Mouse (Mus musculus): ENCODE data around the gene Tnc. TPM values are rescaled to one million over a fixed set of nuclear protein-coding genes. Genes with fewer than 3 reads are reported as not detected.
A peak's percentile ranks its signal among the peaks of the same experiment; 100 is the strongest.
"Not testable (repeated sequence)": the region's sequence is repeated elsewhere in the genome, so short reads cannot be mapped to it uniquely, and the experiment has no call there.

Tnc gene
- polyA plus RNA-seq, 1 experiment from 2014 or later = 2.6 TPM

DNA sequence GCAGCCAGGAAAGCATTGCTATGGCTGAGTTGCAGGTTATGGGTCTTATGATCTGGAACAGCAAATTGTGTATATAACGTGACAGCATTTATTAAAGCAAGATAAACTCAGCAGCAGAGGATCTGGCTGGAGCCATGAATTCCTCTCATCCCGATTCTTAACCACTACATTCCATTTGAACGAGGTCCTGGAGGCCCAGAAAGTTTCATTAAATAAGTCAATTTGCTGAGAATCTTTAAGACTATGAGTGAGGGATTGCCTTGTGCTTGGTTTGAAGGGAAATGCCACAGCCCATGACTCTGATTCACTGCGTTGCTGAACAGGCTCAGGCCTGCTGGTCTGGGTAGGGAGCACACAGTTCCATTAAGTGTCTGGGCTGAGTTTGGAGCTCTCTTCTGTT, 88.2 kb downstream of the Tnc start:
- 54% methylated on average over 4 of the region's 4 CpGs for WGBS (ENCODE audit: insufficient replicate concordance)
- H3K36me3 ChIP-seq = no peaks in the 10 kb centered on the region

DNA sequence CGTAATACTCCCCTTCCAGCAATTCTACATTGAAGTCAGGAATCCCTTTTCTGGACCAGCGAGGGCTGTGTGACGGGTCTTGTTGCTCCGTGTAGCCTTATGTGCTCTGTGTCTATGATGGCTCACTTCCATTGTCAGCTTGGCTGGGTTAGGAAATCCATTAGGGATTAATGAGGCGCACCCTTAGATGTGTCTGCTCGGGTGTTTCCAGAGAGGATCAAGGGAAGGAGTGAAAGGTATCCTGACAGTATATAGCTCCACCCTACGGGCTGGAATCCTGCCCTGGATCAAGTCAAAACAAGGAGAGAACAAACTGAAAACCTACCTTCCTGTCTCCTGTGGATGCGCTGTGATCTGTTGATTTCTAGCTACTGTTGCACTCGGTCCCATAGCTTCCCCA, 96.8 kb downstream of the Tnc start:
- H3K4me2 ChIP-seq = no peak overlapping the region
- 68% methylated on average over 9 of the region's 9 CpGs for WGBS (ENCODE audit: insufficient replicate concordance)
- no peaks in the 10 kb centered on the region for H3K4me1 ChIP-seq (replicated peaks)
- H3K36me3 ChIP-seq = no peaks in the 10 kb centered on the region
- no peak overlapping the region for H3K27ac ChIP-seq
- DNase-seq (no peak), ATAC-seq (ENCODE audit: low read depth) (no peak)
- no peaks in the 10 kb centered on the region for H3K9me3 ChIP-seq (replicated peaks)
- no peak overlapping the region for H3K4me3 ChIP-seq (replicated peaks)
- no peak overlapping the region for H3K9ac ChIP-seq
- H3K27me3 ChIP-seq = no peaks in the 10 kb centered on the region

More for the DNA sequence above, 88.2 kb downstream of the Tnc start:
- H3K4me1 ChIP-seq (replicated peaks) = no peaks in the 10 kb centered on the region
- no peak overlapping the region for H3K9ac ChIP-seq
- H3K27ac ChIP-seq = no peak overlapping the region
- no peak for ATAC-seq (ENCODE audit: low read depth)
- DNase-seq = no peak
- H3K4me2 ChIP-seq = no peak overlapping the region
- H3K4me3 ChIP-seq (replicated peaks) = no peak overlapping the region
- H3K27me3 ChIP-seq = no peaks in the 10 kb centered on the region
- no peaks in the 10 kb centered on the region for H3K9me3 ChIP-seq (replicated peaks)

DNA sequence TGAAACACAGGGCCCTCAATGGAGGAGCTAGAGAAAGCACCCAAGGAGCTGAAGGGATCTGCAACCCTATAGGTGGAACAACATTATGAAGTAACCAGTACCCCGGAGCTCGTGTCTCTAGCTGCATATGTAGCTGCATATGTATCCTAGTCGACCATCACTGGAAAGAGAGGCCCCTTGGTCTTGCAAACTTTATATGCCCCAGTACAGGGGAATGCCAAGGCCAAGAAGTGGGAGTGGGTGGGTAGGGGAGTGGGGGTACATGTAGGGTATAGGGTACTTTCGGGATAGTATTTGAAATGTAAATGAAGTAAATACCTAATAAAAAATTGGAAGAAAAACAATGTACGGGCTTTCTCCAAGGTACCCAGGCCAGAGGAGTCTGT, 98.1 kb downstream of the Tnc start:
- not testable (repeated sequence) for H3K36me3 ChIP-seq; H3K27ac ChIP-seq; H3K4me3 ChIP-seq (replicated peaks); H3K9ac ChIP-seq; ATAC-seq (ENCODE audit: low read depth); H3K27me3 ChIP-seq; DNase-seq; H3K4me2 ChIP-seq; H3K4me1 ChIP-seq (replicated peaks); H3K9me3 ChIP-seq (replicated peaks)
- 58% methylated on average over 5 of the region's 5 CpGs for WGBS (ENCODE audit: insufficient replicate concordance)

DNA sequence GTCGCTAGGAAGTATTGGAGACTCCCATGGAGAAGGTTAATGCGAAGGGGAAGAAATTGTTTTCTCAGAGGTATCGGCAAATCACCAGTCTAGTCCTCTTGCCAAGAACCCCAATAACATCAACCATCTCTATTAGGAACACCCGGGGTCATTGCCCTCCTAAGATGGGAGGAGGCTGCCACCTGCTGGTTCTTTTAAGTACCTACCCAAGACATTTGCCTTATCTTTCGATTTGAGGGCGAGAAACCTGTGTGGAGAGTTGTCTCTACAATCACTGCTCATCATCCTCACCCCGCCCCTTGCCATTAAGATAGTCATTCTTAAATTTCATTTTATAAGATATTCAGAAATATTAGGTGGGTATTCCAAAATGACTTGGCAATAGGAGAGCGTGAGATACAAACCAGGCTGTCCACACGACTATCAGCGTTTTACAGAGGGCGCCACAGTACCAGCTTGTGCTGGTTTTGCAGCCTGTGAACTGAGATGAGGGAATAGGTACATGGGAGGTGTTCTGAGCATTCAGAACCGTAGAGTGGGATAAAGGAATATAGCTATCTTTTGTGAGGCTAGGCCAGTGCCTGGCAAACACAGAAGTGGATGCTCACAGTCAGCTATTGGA, 98.6 kb downstream of the Tnc start:
- H3K36me3 ChIP-seq = no peaks in the 10 kb centered on the region
- H3K27ac ChIP-seq = no peak overlapping the region
- no peaks in the 10 kb centered on the region for H3K9me3 ChIP-seq (replicated peaks)
- ATAC-seq (ENCODE audit: low read depth) (no peak), DNase-seq (peak; percentile 3)
- H3K4me1 ChIP-seq (replicated peaks) = no peaks in the 10 kb centered on the region
- H3K27me3 ChIP-seq = no peaks in the 10 kb centered on the region
- H3K4me2 ChIP-seq = no peak overlapping the region
- no peak overlapping the region for H3K4me3 ChIP-seq (replicated peaks)
- WGBS (ENCODE audit: insufficient replicate concordance) = 26% methylated on average over 12 of the region's 12 CpGs
- H3K9ac ChIP-seq = no peak overlapping the region

DNA sequence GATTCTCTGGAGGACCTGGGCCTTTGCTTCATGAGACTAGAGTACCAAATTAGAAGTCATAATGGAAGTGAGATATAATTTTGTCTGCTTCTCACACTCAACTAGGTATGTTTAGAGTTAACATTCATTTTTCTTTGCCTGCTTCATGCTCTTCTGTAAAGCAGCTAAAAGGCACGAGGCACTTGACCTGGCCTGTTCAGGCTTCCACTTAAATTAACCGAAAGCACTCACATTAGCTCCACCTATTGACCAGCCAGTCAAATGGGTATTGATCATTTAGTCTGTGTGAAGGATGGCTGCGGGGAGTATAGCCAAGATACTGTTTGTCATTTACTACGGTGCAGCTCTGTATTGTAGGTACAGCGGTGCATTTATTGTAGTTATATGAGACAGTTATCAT, 103.0 kb downstream of the Tnc start:
- no peaks in the 10 kb centered on the region for H3K27me3 ChIP-seq
- 59% methylated on average over 5 of the region's 5 CpGs for WGBS (ENCODE audit: insufficient replicate concordance)
- H3K4me3 ChIP-seq (replicated peaks) = no peak overlapping the region
- no peak for DNase-seq
- no peak overlapping the region for H3K27ac ChIP-seq
- H3K36me3 ChIP-seq = no peaks in the 10 kb centered on the region
- H3K4me2 ChIP-seq = no peak overlapping the region
- H3K4me1 ChIP-seq (replicated peaks) = no peaks in the 10 kb centered on the region
- H3K9ac ChIP-seq = no peak overlapping the region
- no peak for ATAC-seq (ENCODE audit: low read depth)
- no peaks in the 10 kb centered on the region for H3K9me3 ChIP-seq (replicated peaks)

DNA sequence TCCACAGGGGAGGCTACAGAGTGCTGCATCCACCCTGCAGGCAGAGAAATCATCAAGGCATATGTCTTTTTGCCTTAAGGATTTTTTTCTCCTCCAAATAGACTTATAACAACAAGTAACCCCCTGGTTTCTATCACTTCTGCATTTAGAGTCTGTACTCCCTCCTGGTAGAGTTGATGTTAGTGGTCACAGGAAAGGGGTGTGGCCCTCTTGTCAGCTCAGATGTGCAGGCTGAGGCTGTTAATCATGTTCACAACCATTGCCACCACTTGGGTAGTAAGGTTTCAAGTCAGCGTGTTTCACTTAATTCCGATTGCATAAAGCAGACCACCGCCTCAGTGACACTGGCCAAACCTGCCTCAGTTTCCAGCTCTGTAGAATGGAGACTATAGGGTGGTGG, 103.9 kb downstream of the Tnc start:
- Histone ChIP-seq H3K36me3 (no peaks in the 10 kb centered on the region), H3K9ac (no peak overlapping the region), H3K9me3 (replicated peaks) (no peaks in the 10 kb centered on the region), H3K27ac (no peak overlapping the region), H3K4me2 (no peak overlapping the region), H3K27me3 (no peaks in the 10 kb centered on the region), H3K4me1 (replicated peaks) (no peaks in the 10 kb centered on the region), H3K4me3 (replicated peaks) (no peak overlapping the region)
- 26% methylated on average over 3 of the region's 3 CpGs for WGBS (ENCODE audit: insufficient replicate concordance)
- DNase-seq (peak; percentile 1), ATAC-seq (ENCODE audit: low read depth) (no peak)

DNA sequence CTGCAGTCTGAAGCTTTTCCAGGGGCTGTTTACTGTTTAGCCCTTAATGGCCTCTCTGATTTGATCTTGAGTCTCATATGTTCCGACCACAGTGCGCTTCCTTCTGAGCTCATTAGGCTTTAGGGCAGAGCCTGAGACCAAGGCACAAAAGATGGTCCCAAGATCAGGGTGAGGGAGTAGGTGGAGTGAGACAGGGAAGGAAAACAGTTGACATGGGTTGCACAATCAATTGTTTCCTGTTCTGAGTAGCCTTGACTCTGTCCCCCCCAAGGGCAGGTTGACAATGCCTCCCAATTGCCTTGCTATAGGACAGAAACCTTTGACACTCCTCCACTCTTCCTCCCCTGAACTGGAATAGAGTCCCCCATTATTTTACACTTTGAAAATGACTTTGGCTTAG, 105.4 kb downstream of the Tnc start:
- Histone ChIP-seq H3K4me1 (replicated peaks) (no peaks in the 10 kb centered on the region), H3K36me3 (no peaks in the 10 kb centered on the region), H3K4me3 (replicated peaks) (no peak overlapping the region), H3K4me2 (no peak overlapping the region), H3K9me3 (replicated peaks) (no peaks in the 10 kb centered on the region), H3K27ac (no peak overlapping the region), H3K9ac (no peak overlapping the region), H3K27me3 (no peaks in the 10 kb centered on the region)
- 56% methylated on average over 2 of the region's 2 CpGs for WGBS (ENCODE audit: insufficient replicate concordance)
- ATAC-seq (ENCODE audit: low read depth) (no peak), DNase-seq (no peak)

DNA sequence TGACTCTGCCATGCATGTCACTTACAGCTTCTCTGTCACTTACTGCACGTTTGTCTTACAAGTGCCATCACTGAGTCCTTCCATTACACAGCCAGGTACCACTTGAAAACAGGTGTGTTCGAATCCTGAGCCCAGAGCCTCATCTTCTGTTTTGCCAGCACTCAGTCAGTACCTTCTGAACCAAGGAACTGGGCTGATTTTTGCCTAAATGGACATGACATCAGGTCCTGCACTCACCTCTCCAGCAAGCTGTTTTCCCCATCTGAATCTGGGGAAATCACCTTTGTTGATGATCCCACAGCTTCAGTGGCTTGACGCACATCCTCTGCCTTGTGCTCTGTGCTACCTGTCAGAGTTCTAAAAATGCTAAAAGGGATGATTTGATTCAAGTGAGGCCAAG, 107.4 kb downstream of the Tnc start:
- Histone ChIP-seq H3K4me2 (no peak overlapping the region), H3K27ac (no peak overlapping the region), H3K9ac (no peak overlapping the region), H3K4me1 (replicated peaks) (no peaks in the 10 kb centered on the region), H3K27me3 (no peaks in the 10 kb centered on the region), H3K9me3 (replicated peaks) (no peaks in the 10 kb centered on the region), H3K36me3 (no peaks in the 10 kb centered on the region), H3K4me3 (replicated peaks) (no peak overlapping the region)
- ATAC-seq (ENCODE audit: low read depth) = no peak
- DNase-seq = no peak
- 50% methylated on average over 3 of the region's 3 CpGs for WGBS (ENCODE audit: insufficient replicate concordance)

DNA sequence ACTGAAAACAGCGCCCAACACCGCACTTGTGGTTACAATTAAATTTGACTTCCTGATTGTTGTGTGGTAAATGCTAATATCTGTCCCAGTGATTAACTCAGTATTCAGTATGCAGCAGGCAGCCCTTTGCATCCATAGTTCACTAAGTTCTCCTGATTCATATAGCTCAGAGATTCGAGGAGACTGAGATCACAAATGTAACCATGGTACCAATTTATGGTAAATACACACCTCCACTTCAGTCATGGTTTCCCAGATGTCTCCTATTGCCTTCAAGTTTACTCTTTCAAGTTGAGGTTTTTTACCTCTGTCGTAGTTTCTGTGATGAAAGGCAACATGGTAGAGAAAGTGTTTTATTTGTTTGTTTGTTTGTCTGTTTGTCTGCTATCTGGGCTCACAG, 110.9 kb downstream of the Tnc start:
- 60% methylated on average over 4 of the region's 4 CpGs for WGBS (ENCODE audit: insufficient replicate concordance)
- H3K9me3 ChIP-seq (replicated peaks) = no peaks in the 10 kb centered on the region
- no peak overlapping the region for H3K9ac ChIP-seq
- no peaks in the 10 kb centered on the region for H3K27me3 ChIP-seq
- no peaks in the 10 kb centered on the region for H3K4me1 ChIP-seq (replicated peaks)
- no peak overlapping the region for H3K4me3 ChIP-seq (replicated peaks)
- no peak overlapping the region for H3K27ac ChIP-seq
- H3K4me2 ChIP-seq = no peak overlapping the region
- DNase-seq = no peak
- H3K36me3 ChIP-seq = no peaks in the 10 kb centered on the region
- no peak for ATAC-seq (ENCODE audit: low read depth)

DNA sequence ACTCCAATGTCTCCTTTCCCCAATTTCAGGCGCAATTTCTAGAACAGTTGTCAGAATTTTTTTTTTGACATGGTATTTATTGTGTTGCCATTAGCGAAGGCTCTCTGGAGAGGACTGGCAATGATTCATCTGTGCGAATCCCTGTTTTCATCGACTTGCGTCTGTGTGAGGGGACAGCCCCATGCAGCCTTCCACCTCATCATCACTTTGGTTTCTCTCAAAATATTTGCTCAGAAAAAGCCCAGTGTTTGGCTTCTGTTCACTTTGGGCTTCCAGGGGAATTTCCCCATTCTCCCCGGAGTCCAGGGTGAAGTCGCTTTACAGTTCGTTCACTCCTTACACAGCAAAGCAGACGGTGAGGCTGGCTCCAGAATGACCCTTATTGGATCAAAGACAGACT, 111.5 kb downstream of the Tnc start:
- H3K27me3 ChIP-seq = no peaks in the 10 kb centered on the region
- 69% methylated on average over 9 of the region's 9 CpGs for whole genome bisulfite sequencing (ENCODE audit: insufficient replicate concordance)

DNA sequence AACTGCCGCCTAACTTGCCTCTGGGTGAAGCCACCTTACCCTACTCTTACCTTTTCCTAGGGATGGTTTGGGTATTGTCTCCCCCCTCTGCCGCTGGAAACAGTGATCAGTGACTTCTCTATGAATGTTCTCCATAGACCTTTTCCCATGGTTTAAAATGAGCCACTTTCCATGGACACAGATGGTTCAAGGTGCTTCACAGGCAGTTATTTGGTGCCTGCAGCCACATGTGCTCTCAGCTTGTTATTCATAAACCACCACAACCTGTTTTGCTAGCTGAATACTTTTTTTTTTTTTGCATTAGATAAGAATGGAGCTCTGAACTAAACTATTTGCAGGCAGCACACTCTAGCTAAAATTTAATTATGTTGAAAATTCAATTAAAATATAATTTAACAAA, 116.0 kb downstream of the Tnc start:
- Histone ChIP-seq H3K4me2 (no peak overlapping the region), H3K9me3 (replicated peaks) (no peaks in the 10 kb centered on the region), H3K4me1 (replicated peaks) (no peaks in the 10 kb centered on the region), H3K36me3 (no peaks in the 10 kb centered on the region), H3K27me3 (no peaks in the 10 kb centered on the region), H3K27ac (no peak overlapping the region), H3K4me3 (replicated peaks) (no peak overlapping the region), H3K9ac (no peak overlapping the region)
- no peak for ATAC-seq (ENCODE audit: low read depth)
- WGBS (ENCODE audit: insufficient replicate concordance) = 60% methylated on average over 2 of the region's 2 CpGs
- DNase-seq = no peak

More for the DNA sequence above, 111.5 kb downstream of the Tnc start:
- Histone ChIP-seq H3K4me3 (replicated peaks) (no peak overlapping the region), H3K4me2 (no peak overlapping the region), H3K36me3 (no peaks in the 10 kb centered on the region), H3K9me3 (replicated peaks) (no peaks in the 10 kb centered on the region), H3K9ac (no peak overlapping the region), H3K4me1 (replicated peaks) (no peaks in the 10 kb centered on the region), H3K27ac (no peak overlapping the region)
- DNase-seq (no peak), ATAC-seq (ENCODE audit: low read depth) (no peak)

DNA sequence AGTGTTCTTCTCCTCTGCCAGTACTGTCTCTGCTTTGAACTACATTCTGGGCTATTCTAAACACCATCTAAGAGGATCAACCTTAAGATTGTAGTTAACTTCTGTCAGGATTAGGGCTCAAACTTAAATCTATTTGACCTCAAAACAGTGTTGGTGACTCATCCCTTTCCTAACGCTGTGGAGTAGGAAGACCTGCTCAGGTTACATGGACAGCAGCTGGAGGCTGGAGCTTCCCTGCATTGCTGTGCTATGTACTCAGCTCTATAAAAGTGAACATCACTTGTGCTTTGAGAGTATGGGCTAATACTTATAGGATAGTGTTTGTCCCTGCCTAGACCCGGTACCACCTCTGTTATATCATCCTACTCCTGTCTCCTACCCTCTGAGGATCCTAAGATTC, 117.3 kb downstream of the Tnc start:
- Histone ChIP-seq H3K27ac (no peak overlapping the region), H3K4me3 (replicated peaks) (no peak overlapping the region), H3K36me3 (no peaks in the 10 kb centered on the region), H3K4me1 (replicated peaks) (no peaks in the 10 kb centered on the region), H3K9me3 (replicated peaks) (no peaks in the 10 kb centered on the region), H3K27me3 (no peaks in the 10 kb centered on the region), H3K9ac (no peak overlapping the region), H3K4me2 (no peak overlapping the region)
- WGBS (ENCODE audit: insufficient replicate concordance) = 56% methylated on average over 2 of the region's 2 CpGs
- DNase-seq = no peak
- no peak for ATAC-seq (ENCODE audit: low read depth)
